Mouse (Mus musculus): ENCODE data around the gene Frmd4a. TPM values are rescaled to one million over a fixed set of nuclear protein-coding genes. Genes with fewer than 3 reads are reported as not detected.

Frmd4a gene
- polyA plus RNA-seq, 1 experiment from 2014 or later, result 35.9 TPM

- Histone ChIP-seq H3K4me1 (peaks cover 84% of the 10 kb centered on the region), H3K27ac (peak overlapping the region; percentile 24; the same call in 1 of the 2 replicates), H3K9ac (no peak overlapping the region), H3K27me3 (no peaks in the 10 kb centered on the region), H3K36me3 (peaks cover 72% of the 10 kb centered on the region), H3K9me3 (replicated peaks) (no peaks in the 10 kb centered on the region), H3K4me3 (replicated peaks) (no peak overlapping the region), H3K4me2 (no peak overlapping the region)
- no peak for ATAC-seq (replicated peaks; ENCODE audit: low FRiP score)
- 79% methylated on average over 2 of the region's 2 CpGs for WGBS
Observed at GRCm38 (mm10) chr2:4575163-4575562, 557.6 kb downstream of the Frmd4a start.

- ATAC-seq (replicated peaks; ENCODE audit: low FRiP score), result no peak
- H3K9me3 ChIP-seq (replicated peaks), result no peaks in the 10 kb centered on the region
- H3K27ac ChIP-seq, result no peak overlapping the region
- no peak overlapping the region for H3K4me2 ChIP-seq
- peaks cover 84% of the 10 kb centered on the region for H3K4me1 ChIP-seq
- 90% methylated on average over 7 of the region's 7 CpGs for WGBS
- H3K27me3 ChIP-seq, result no peaks in the 10 kb centered on the region
- peaks cover 80% of the 10 kb centered on the region for H3K36me3 ChIP-seq
- H3K9ac ChIP-seq, result no peak overlapping the region
- no peak overlapping the region for H3K4me3 ChIP-seq (replicated peaks)
Observed at GRCm38 (mm10) chr2:4575975-4576374, 558.5 kb downstream of the Frmd4a start.

- no peaks in the 10 kb centered on the region for H3K9me3 ChIP-seq (replicated peaks)
- H3K4me3 ChIP-seq (replicated peaks), result no peak overlapping the region
- peak overlapping the region; percentile 33; the same call in 1 of the 2 replicates for H3K27ac ChIP-seq
- H3K9ac ChIP-seq, result no peak overlapping the region
- WGBS, result 74% methylated on average over 5 of the region's 5 CpGs
- no peak overlapping the region for H3K4me2 ChIP-seq
- H3K36me3 ChIP-seq, result peaks cover 75% of the 10 kb centered on the region
- ATAC-seq (replicated peaks; ENCODE audit: low FRiP score), result no peak
- H3K27me3 ChIP-seq, result no peaks in the 10 kb centered on the region
- H3K4me1 ChIP-seq, result peaks cover 82% of the 10 kb centered on the region
Observed at GRCm38 (mm10) chr2:4578291-4578690, 560.8 kb downstream of the Frmd4a start.

GRCm38 (mm10) chr2:4579357-4580068 lies 562.0 kb downstream of the Frmd4a start:
- Histone ChIP-seq H3K4me2 (no peak overlapping the region), H3K9me3 (replicated peaks) (no peaks in the 10 kb centered on the region), H3K4me3 (replicated peaks) (no peak overlapping the region), H3K27ac (peak overlapping the region; percentile 33), H3K27me3 (no peaks in the 10 kb centered on the region), H3K9ac (no peak overlapping the region), H3K4me1 (peaks cover 79% of the 10 kb centered on the region), H3K36me3 (peaks cover 62% of the 10 kb centered on the region)
- ATAC-seq (replicated peaks; ENCODE audit: low FRiP score), result no peak
- WGBS, result 67% methylated on average over 8 of the region's 8 CpGs

- no peak overlapping the region for H3K4me3 ChIP-seq (replicated peaks)
- peaks cover 51% of the 10 kb centered on the region for H3K36me3 ChIP-seq
- H3K27me3 ChIP-seq, result no peaks in the 10 kb centered on the region
- H3K9me3 ChIP-seq (replicated peaks), result no peaks in the 10 kb centered on the region
- WGBS, result 80% methylated on average over 6 of the region's 6 CpGs
- no peak overlapping the region for H3K4me2 ChIP-seq
- H3K27ac ChIP-seq, result no peak overlapping the region
- no peak for ATAC-seq (replicated peaks; ENCODE audit: low FRiP score)
- no peak overlapping the region for H3K9ac ChIP-seq
- H3K4me1 ChIP-seq, result peaks cover 79% of the 10 kb centered on the region
Observed at GRCm38 (mm10) chr2:4580666-4581065, 563.1 kb downstream of the Frmd4a start.

- ATAC-seq (replicated peaks; ENCODE audit: low FRiP score), result no peak
- Histone ChIP-seq H3K9ac (no peak overlapping the region), H3K27ac (0 out of 2 replicates have a peak overlapping the region, but pooled peaks have one; percentile 4), H3K4me2 (no peak overlapping the region), H3K36me3 (peaks cover 49% of the 10 kb centered on the region), H3K4me3 (replicated peaks) (no peak overlapping the region), H3K27me3 (no peaks in the 10 kb centered on the region), H3K4me1 (peaks cover 80% of the 10 kb centered on the region), H3K9me3 (replicated peaks) (no peaks in the 10 kb centered on the region)
- 66% methylated on average over 2 of the region's 2 CpGs for WGBS
Observed at GRCm38 (mm10) chr2:4582930-4583329, 565.4 kb downstream of the Frmd4a start.

GRCm38 (mm10) chr2:4584252-4584651 lies 566.7 kb downstream of the Frmd4a start:
- 38% methylated on average over 5 of the region's 5 CpGs for WGBS
- H3K4me2 ChIP-seq, result no peak overlapping the region
- H3K36me3 ChIP-seq, result peaks cover 50% of the 10 kb centered on the region
- H3K9me3 ChIP-seq (replicated peaks), result no peaks in the 10 kb centered on the region
- H3K4me3 ChIP-seq (replicated peaks), result no peak overlapping the region
- no peaks in the 10 kb centered on the region for H3K27me3 ChIP-seq
- H3K9ac ChIP-seq, result no peak overlapping the region
- peak overlapping the region; percentile 63 for H3K27ac ChIP-seq
- ATAC-seq (replicated peaks; ENCODE audit: low FRiP score), result no peak
- peaks cover 81% of the 10 kb centered on the region for H3K4me1 ChIP-seq

GRCm38 (mm10) chr2:4586245-4586644 lies 568.7 kb downstream of the Frmd4a start:
- no peak for ATAC-seq (replicated peaks; ENCODE audit: low FRiP score)
- Histone ChIP-seq H3K9ac (no peak overlapping the region), H3K9me3 (replicated peaks) (no peaks in the 10 kb centered on the region), H3K27ac (peak overlapping the region; percentile 91), H3K4me2 (peak overlapping the region; percentile 28), H3K27me3 (no peaks in the 10 kb centered on the region), H3K36me3 (peaks cover 51% of the 10 kb centered on the region), H3K4me3 (replicated peaks) (no peak overlapping the region), H3K4me1 (peaks cover 73% of the 10 kb centered on the region)
- 21% methylated on average over 11 of the region's 11 CpGs for WGBS

- peak overlapping the region; percentile 34 for H3K4me2 ChIP-seq
- H3K27me3 ChIP-seq, result no peaks in the 10 kb centered on the region
- H3K36me3 ChIP-seq, result peaks cover 58% of the 10 kb centered on the region
- H3K4me3 ChIP-seq (replicated peaks), result no peak overlapping the region
- 14% methylated on average over 13 of the region's 13 CpGs for WGBS
- H3K4me1 ChIP-seq, result peaks cover 66% of the 10 kb centered on the region
- no peaks in the 10 kb centered on the region for H3K9me3 ChIP-seq (replicated peaks)
- peak overlapping the region; percentile 91 for H3K27ac ChIP-seq
- peak; percentile 87 for ATAC-seq (replicated peaks; ENCODE audit: low FRiP score)
- H3K9ac ChIP-seq, result no peak overlapping the region
Observed at GRCm38 (mm10) chr2:4587685-4588409, 570.3 kb downstream of the Frmd4a start.

- Histone ChIP-seq H3K4me3 (replicated peaks) (no peak overlapping the region), H3K9me3 (replicated peaks) (no peaks in the 10 kb centered on the region), H3K36me3 (peaks cover 89% of the 10 kb centered on the region), H3K4me1 (peaks cover 43% of the 10 kb centered on the region), H3K27ac (no peak overlapping the region), H3K27me3 (no peaks in the 10 kb centered on the region), H3K9ac (no peak overlapping the region), H3K4me2 (no peak overlapping the region)
- no peak for ATAC-seq (replicated peaks; ENCODE audit: low FRiP score)
- 80% methylated on average over 3 of the region's 3 CpGs for WGBS
Observed at GRCm38 (mm10) chr2:4591647-4592046, 574.1 kb downstream of the Frmd4a start.

GRCm38 (mm10) chr2:4592666-4593065 lies 575.1 kb downstream of the Frmd4a start:
- Histone ChIP-seq H3K4me1 (peaks cover 33% of the 10 kb centered on the region), H3K27me3 (no peaks in the 10 kb centered on the region), H3K4me2 (no peak overlapping the region), H3K27ac (no peak overlapping the region), H3K4me3 (replicated peaks) (no peak overlapping the region), H3K9me3 (replicated peaks) (no peaks in the 10 kb centered on the region), H3K9ac (no peak overlapping the region), H3K36me3 (peaks cover 93% of the 10 kb centered on the region)
- 92% methylated on average over 7 of the region's 7 CpGs for WGBS
- no peak for ATAC-seq (replicated peaks; ENCODE audit: low FRiP score)

- H3K9me3 ChIP-seq (replicated peaks), result no peaks in the 10 kb centered on the region
- peaks cover 25% of the 10 kb centered on the region for H3K4me1 ChIP-seq
- H3K4me2 ChIP-seq, result no peak overlapping the region
- H3K36me3 ChIP-seq, result peaks cover 97% of the 10 kb centered on the region
- H3K27me3 ChIP-seq, result no peaks in the 10 kb centered on the region
- ATAC-seq (replicated peaks; ENCODE audit: low FRiP score), result peak; percentile 66
- no peak overlapping the region for H3K4me3 ChIP-seq (replicated peaks)
- 0 out of 2 replicates have a peak overlapping the region, but pooled peaks have one; percentile 1 for H3K27ac ChIP-seq
- WGBS, result 45% methylated on average over 9 of the region's 9 CpGs
- H3K9ac ChIP-seq, result no peak overlapping the region
Observed at GRCm38 (mm10) chr2:4593433-4593832, 575.9 kb downstream of the Frmd4a start.
